Mouse (Mus musculus) heart, postnatal 0 days (tissue): ENCODE data around the gene Card6.

Source experiments
- CTCF ChIP-seq: IDR thresholded peaks from 2 replicates; pipeline ENCODE4 v1.5.1; 2016; ENCODE audit warnings: antibody characterized with exemption, control low read depth, low read depth
- EP300 ChIP-seq: IDR thresholded peaks from 2 replicates; pipeline ENCODE4 v1.6.1; 2016; ENCODE audit warnings: antibody characterized with exemption, low read depth

GRCm38 (mm10) chr15:5126456-5126855, 18.1 kb upstream of the Card6 start:
- TF ChIP-seq EP300 (no peak), CTCF (no peak)
